Mouse (Mus musculus): ENCODE measurements around the gene Elk3. TPM values are rescaled to one million over a fixed set of nuclear protein-coding genes. Genes with fewer than 3 reads are reported as not detected.
A peak's percentile ranks its signal among the peaks of the same experiment; 100 is the strongest.

Elk3 gene
- polyA plus RNA-seq, 1 experiment from 2014 or later = 33.9 TPM

DNA sequence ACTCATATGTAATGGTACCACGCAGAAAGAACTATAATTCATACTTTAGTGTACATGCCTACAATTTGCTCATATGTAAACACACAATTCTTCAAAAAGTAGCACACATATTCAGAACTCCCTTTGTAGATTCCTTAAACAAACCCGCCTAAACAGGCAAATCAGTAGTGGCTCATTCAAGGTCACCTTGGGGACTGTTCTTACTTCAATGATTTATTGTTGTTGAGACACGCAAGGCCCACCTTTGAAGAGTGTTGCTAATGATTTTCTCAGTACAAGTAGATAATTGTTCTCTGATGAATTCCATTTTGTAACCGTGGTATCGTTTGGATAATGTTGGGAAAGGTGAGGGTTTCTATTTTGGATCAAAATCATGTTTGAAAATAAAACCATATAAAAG lies 17.4 kb upstream of the Elk3 start:
- H3K9me3 ChIP-seq = no peaks in the 10 kb centered on the region
- no peaks in the 10 kb centered on the region for H3K27me3 ChIP-seq
- H3K9ac ChIP-seq = no peak overlapping the region
- no peak for ATAC-seq (ENCODE audit: insufficient number of reproducible peaks, insufficient read depth, low FRiP score, low TSS enrichment, low read depth)
- no peak overlapping the region for H3K27ac ChIP-seq
- no peak overlapping the region for H3K4me3 ChIP-seq
- H3K36me3 ChIP-seq = no peaks in the 10 kb centered on the region
- 78% methylated on average over 5 of the region's 5 CpGs for WGBS
- no peak overlapping the region for H3K4me2 ChIP-seq
- H3K4me1 ChIP-seq = peaks cover 15% of the 10 kb centered on the region; the same call in 1 of the 2 replicates

DNA sequence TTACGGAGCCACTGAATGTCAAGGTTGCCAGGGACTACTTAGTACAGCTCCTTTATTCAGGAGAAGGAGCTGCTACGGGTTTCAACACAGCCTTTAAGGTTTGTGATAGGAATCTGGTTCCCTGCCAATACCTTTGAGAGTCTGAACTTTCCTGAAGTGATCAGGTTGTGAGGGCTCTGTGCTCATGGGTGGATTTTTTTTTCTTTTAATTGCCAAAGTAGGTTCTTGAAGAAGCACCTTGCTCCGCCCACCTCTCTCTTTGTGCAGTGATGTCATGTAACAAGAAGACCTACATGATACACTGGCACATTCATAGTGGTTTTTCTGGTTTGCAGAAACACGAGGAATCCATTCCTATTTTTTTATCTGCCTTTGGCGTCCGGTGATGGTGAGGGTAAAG lies 16.3 kb upstream of the Elk3 start:
- ATAC-seq (ENCODE audit: insufficient number of reproducible peaks, insufficient read depth, low FRiP score, low TSS enrichment, low read depth) = no peak

DNA sequence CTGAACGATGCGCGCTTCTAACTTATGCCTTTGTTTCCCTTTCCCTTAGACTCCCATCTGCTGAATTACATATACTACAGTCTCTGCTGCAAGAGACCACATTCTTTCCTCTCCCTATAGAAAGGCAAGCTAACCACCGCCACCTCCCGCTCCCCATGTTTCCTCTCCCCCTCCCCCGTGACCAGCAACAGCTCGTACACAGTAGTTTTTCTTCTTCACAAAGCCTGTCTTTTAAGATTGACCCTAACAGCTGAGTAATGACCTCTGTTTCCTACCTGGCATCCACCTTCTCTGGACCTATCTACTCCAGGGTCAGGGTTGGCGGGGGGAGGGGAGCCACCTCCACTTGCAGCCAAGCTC lies 15.8 kb upstream of the Elk3 start:
- H3K4me3 ChIP-seq = no peak overlapping the region
- ATAC-seq (ENCODE audit: insufficient number of reproducible peaks, insufficient read depth, low FRiP score, low TSS enrichment, low read depth) = no peak
- H3K9me3 ChIP-seq = no peaks in the 10 kb centered on the region
- H3K4me2 ChIP-seq = no peak overlapping the region
- no peaks in the 10 kb centered on the region for H3K36me3 ChIP-seq
- H3K9ac ChIP-seq = no peak overlapping the region
- peaks cover 15% of the 10 kb centered on the region; the same call in 1 of the 2 replicates for H3K4me1 ChIP-seq
- H3K27me3 ChIP-seq = no peaks in the 10 kb centered on the region
- H3K27ac ChIP-seq = peak overlapping the region; percentile 16; the same call in 1 of the 2 replicates
- WGBS = 70% methylated on average over 8 of the region's 8 CpGs

More for the DNA sequence above, 16.3 kb upstream of the Elk3 start:
- no peaks in the 10 kb centered on the region for H3K27me3 ChIP-seq
- H3K36me3 ChIP-seq = no peaks in the 10 kb centered on the region
- 76% methylated on average over 6 of the region's 6 CpGs for WGBS
- H3K4me1 ChIP-seq = peaks cover 15% of the 10 kb centered on the region; the same call in 1 of the 2 replicates
- H3K4me3 ChIP-seq = no peak overlapping the region
- H3K27ac ChIP-seq = peak overlapping the region; percentile 16; the same call in 1 of the 2 replicates
- H3K9me3 ChIP-seq = no peaks in the 10 kb centered on the region
- no peak overlapping the region for H3K4me2 ChIP-seq
- H3K9ac ChIP-seq = no peak overlapping the region

DNA sequence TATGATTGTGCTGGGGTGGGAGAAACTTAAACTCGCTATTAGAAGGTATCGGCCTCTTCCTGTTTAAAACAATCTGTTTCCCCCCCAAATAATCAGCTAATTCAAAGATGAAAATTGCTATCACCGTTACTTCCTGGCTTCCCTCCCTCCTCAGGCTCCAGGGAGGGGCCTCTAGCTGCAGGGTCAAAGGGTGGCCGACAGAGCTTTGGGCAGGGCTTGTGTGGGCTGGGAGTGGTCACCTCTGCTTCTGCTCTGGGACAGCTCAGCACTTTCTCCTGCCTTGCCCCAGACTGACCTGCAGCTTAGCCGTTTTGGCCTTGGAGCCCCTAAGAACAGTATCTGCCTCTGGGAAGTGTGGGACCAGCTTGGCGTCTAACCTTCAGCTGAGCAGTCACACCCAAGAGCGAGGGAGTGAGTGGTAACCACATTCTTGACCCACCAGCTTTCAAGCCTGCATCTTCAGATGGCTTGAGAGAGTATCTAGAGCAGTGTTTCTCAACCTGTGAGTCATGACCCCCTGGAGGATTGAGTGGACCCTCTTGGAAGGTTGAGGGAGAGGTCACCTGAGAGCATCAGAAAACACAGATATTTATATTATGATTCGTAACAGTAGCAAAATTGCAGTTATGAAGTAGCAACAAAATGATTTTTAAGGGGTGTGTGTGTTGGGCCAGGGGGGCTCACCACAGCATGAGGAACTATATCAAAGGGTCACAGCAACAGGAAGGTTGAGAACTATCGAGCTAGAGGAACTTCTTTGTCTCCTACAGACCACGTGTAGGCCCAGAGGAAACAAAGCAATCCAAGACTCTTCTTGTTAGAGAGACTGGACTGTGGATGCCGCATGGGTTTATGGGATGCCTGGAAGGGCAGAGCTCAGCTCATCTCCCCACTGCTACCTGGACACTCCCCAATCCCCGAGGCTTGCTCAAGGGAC lies 15.1 kb upstream of the Elk3 start:
- Histone ChIP-seq H3K9ac (no peak overlapping the region), H3K4me3 (no peak overlapping the region), H3K27ac (peak overlapping the region; percentile 16; the same call in 1 of the 2 replicates), H3K4me1 (peaks cover 15% of the 10 kb centered on the region; the same call in 1 of the 2 replicates), H3K27me3 (no peaks in the 10 kb centered on the region), H3K9me3 (no peaks in the 10 kb centered on the region), H3K4me2 (no peak overlapping the region), H3K36me3 (no peaks in the 10 kb centered on the region)
- WGBS = 57% methylated on average over 12 of the region's 12 CpGs
- ATAC-seq (ENCODE audit: insufficient number of reproducible peaks, insufficient read depth, low FRiP score, low TSS enrichment, low read depth) = no peak

DNA sequence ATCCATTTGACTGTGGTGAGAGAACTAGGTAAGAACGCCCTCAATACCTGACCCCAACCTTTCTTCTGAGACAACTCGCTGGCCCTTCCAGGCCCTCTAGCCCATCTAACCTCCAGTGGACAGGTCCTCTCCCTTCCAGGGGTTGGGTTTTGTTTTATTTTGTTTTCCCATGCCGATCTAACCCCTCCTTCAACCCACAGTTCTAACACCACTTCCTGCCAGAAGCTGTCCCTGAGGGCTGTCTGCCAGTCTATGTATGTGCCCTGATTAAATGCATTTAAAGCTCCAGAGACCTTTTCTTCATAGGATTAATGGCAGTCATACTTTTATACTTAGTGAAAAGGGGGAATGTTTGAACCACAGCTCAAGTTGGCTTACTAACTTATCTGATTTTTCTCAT lies 14.4 kb upstream of the Elk3 start:
- H3K27ac ChIP-seq = peak overlapping the region; percentile 16; the same call in 1 of the 2 replicates
- H3K4me3 ChIP-seq = no peak overlapping the region
- no peak overlapping the region for H3K4me2 ChIP-seq
- no peaks in the 10 kb centered on the region for H3K36me3 ChIP-seq
- no peak overlapping the region for H3K9ac ChIP-seq
- 51% methylated on average over 3 of the region's 3 CpGs for WGBS
- H3K4me1 ChIP-seq = peaks cover 15% of the 10 kb centered on the region; the same call in 1 of the 2 replicates
- H3K9me3 ChIP-seq = no peaks in the 10 kb centered on the region
- ATAC-seq (ENCODE audit: insufficient number of reproducible peaks, insufficient read depth, low FRiP score, low TSS enrichment, low read depth) = no peak
- H3K27me3 ChIP-seq = no peaks in the 10 kb centered on the region

DNA sequence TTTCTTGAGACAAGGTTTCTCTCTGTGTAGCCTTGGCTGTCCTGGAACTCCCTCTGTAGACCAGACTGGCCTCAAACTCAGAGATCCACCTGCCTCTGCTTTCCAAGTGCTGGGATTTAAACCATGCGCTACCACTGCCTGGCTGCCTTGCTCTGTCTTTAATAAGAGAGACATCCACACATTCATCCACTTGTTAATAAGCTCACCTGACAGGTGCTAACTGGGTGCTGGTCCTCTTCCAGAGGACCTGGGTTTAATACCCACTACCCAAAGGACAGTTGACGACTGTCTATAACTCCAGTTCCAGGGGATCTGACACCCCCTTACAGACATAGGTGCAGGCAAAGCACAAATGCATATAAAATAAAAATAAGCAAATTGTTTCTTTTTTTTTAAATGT lies 13.5 kb upstream of the Elk3 start:
- no peak overlapping the region for H3K4me3 ChIP-seq
- H3K27ac ChIP-seq = no peak overlapping the region
- no peaks in the 10 kb centered on the region for H3K9me3 ChIP-seq
- H3K27me3 ChIP-seq = no peaks in the 10 kb centered on the region
- H3K9ac ChIP-seq = no peak overlapping the region
- H3K4me2 ChIP-seq = no peak overlapping the region
- peaks cover 15% of the 10 kb centered on the region; the same call in 1 of the 2 replicates for H3K4me1 ChIP-seq
- WGBS = 95% methylated on average over 2 of the region's 2 CpGs
- no peaks in the 10 kb centered on the region for H3K36me3 ChIP-seq
- no peak for ATAC-seq (ENCODE audit: insufficient number of reproducible peaks, insufficient read depth, low FRiP score, low TSS enrichment, low read depth)

DNA sequence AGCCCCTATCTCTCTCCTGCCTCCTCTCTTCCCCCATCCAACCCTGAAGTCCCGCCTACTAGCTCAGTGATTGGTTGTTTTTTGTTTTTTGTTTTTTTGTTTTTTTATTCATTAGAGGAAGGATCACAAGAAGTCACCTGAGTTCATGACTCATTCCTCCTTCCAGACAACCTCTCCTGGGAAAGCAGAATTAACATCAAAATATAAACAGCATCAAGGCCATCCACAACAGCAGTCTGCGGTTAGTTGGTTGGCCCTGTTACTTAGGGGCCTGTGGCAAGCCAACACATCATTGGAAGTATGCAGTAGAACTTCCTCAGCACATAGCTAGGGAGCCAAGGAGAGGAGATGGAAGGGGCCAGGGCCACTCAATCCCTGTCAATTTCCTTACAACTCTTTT lies 12.7 kb upstream of the Elk3 start:
- no peak overlapping the region for H3K4me2 ChIP-seq
- no peaks in the 10 kb centered on the region for H3K27me3 ChIP-seq
- WGBS = 97% methylated on average over 2 of the region's 2 CpGs
- H3K27ac ChIP-seq = no peak overlapping the region
- H3K36me3 ChIP-seq = no peaks in the 10 kb centered on the region
- peaks cover 15% of the 10 kb centered on the region; the same call in 1 of the 2 replicates for H3K4me1 ChIP-seq
- no peak overlapping the region for H3K9ac ChIP-seq
- no peak for ATAC-seq (ENCODE audit: insufficient number of reproducible peaks, insufficient read depth, low FRiP score, low TSS enrichment, low read depth)
- H3K9me3 ChIP-seq = no peaks in the 10 kb centered on the region
- no peak overlapping the region for H3K4me3 ChIP-seq

DNA sequence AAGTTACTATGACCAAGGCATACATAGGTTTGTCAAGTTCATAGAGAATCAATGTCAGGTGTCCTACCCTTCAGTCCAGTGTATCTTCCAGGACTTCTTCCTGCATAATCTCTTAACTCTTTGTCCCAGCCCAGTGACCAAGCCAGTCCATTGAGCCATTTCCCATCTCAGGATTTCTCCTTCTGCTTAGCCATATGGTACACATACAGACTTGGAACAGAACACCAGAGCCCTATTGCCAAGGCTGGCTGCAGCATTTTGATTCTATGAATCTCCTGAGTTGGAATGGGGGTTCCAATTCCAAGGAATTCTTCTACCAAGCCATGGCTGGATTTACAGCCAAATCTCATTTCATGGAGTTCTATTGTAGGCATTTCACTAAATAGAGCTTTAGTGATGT lies 10.8 kb upstream of the Elk3 start:
- Histone ChIP-seq H3K27me3 (no peaks in the 10 kb centered on the region), H3K9me3 (no peaks in the 10 kb centered on the region), H3K36me3 (no peaks in the 10 kb centered on the region), H3K4me1 (peaks cover 16% of the 10 kb centered on the region), H3K27ac (no peak overlapping the region), H3K4me2 (no peak overlapping the region), H3K4me3 (no peak overlapping the region), H3K9ac (no peak overlapping the region)
- no peak for ATAC-seq (ENCODE audit: insufficient number of reproducible peaks, insufficient read depth, low FRiP score, low TSS enrichment, low read depth)

DNA sequence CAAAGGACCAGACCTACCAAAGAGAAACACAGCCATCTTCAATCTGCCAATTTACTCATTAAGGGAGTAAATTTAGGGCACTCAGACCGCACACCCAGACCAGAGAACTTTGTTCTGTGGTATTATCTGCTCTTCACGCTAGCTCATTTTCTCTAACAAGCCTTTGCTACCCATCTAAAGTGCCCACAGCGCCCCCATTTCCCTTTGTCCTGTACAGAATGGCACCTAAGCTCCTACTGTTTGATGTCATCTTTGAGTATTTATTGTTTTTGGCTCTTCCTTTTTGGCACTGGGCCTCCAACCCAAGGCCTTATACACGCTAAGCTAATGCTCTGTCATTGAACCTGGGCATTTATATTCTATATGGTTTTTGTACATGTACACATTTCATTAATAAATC lies 9.2 kb upstream of the Elk3 start:
- Histone ChIP-seq H3K27ac (no peak overlapping the region), H3K4me2 (no peak overlapping the region), H3K9ac (no peak overlapping the region), H3K4me1 (peaks cover 7% of the 10 kb centered on the region; the same call in 1 of the 2 replicates), H3K9me3 (no peaks in the 10 kb centered on the region), H3K36me3 (no peaks in the 10 kb centered on the region), H3K4me3 (no peak overlapping the region), H3K27me3 (no peaks in the 10 kb centered on the region)
- no peak for ATAC-seq (ENCODE audit: insufficient number of reproducible peaks, insufficient read depth, low FRiP score, low TSS enrichment, low read depth)
- 78% methylated on average over 4 of the region's 4 CpGs for WGBS

DNA sequence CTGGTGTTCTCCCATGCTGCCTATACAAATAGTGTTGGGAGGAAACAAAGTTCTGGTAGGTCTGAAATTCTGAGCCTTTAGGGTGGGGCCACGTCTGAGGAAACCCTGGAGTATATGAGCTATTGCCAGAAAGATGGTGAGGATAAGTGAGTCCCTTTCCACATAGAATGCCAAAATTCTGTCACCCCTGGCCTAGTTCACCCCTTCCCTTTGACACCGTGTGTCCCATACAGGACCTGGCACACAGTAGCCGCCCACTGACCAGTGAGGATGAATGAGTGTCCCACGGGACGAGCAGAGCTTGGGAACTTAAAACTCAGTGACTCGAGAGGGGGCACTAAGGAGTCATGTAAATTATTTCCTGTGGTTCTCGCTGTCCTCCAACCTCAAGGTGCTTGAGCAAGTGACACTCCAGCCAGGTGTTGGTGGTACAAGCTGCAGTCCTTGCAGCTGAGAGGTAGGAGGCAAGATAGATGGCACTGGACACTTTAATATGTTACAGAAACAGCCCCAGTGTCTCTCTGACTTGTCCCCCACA lies 8.7 kb upstream of the Elk3 start:
- no peaks in the 10 kb centered on the region for H3K36me3 ChIP-seq
- H3K27ac ChIP-seq = no peak overlapping the region
- H3K4me3 ChIP-seq = no peak overlapping the region
- ATAC-seq (ENCODE audit: insufficient number of reproducible peaks, insufficient read depth, low FRiP score, low TSS enrichment, low read depth) = no peak
- 78% methylated on average over 7 of the region's 7 CpGs for WGBS
- H3K4me1 ChIP-seq = peaks cover 7% of the 10 kb centered on the region; the same call in 1 of the 2 replicates
- no peak overlapping the region for H3K9ac ChIP-seq
- H3K9me3 ChIP-seq = no peaks in the 10 kb centered on the region
- no peaks in the 10 kb centered on the region for H3K27me3 ChIP-seq
- H3K4me2 ChIP-seq = no peak overlapping the region

DNA sequence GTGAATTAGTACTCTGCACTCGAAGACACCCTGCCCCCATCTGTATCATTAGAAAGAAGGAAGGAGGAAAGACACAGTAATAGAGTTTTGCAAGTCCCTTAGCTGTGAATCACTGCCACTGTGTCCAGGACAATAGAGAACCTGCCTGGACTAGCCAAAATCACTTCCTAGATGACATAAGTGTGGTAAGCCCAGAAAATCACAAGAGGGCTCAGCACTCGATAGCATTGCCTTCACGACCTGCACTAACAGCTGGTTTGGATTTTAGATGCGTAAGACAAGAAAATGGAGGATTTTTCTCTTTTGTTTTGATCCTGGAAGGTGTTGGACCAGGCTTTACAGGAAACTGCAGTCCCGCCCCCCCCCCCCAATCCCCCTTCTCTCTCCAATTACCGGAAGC lies 6.0 kb upstream of the Elk3 start:
- no peak for ATAC-seq (ENCODE audit: insufficient number of reproducible peaks, insufficient read depth, low FRiP score, low TSS enrichment, low read depth)
- 27% methylated on average over 6 of the region's 6 CpGs for WGBS
- Histone ChIP-seq H3K36me3 (no peaks in the 10 kb centered on the region), H3K4me1 (peaks cover 7% of the 10 kb centered on the region; the same call in 1 of the 2 replicates), H3K27ac (no peak overlapping the region), H3K4me3 (no peak overlapping the region), H3K9me3 (no peaks in the 10 kb centered on the region), H3K4me2 (no peak overlapping the region), H3K9ac (no peak overlapping the region), H3K27me3 (no peaks in the 10 kb centered on the region)

DNA sequence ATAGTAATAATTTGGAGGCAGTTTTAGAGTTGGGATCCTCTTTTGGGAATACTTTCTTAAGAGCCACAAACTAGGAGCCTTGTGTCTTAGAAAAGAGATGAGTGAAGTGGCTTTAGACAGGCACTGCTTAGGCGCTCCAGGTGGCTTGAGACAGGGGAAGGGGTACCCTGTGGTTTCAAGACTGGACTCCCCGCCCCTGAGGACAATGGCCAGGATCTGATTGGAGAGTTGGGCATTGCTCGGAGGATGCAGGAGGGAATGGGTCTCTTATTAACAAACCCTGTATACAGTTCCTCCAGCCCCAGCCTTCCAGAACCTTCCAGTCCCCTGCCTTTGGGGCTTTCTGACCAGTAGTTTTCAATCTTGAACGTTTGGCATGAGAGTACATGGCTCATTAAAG lies 641 bp upstream of the Elk3 start:
- Histone ChIP-seq H3K36me3 (no peaks in the 10 kb centered on the region), H3K27me3 (no peaks in the 10 kb centered on the region), H3K27ac (peak overlapping the region; percentile 98; the same call in 1 of the 2 replicates), H3K9ac (peak overlapping the region; percentile 97), H3K9me3 (no peaks in the 10 kb centered on the region), H3K4me2 (peak overlapping the region; percentile 79), H3K4me3 (peak overlapping the region; percentile 80), H3K4me1 (peaks cover 30% of the 10 kb centered on the region)
- 8% methylated on average over 4 of the region's 4 CpGs for WGBS
- ATAC-seq (ENCODE audit: insufficient number of reproducible peaks, insufficient read depth, low FRiP score, low TSS enrichment, low read depth) = no peak

Data from embryonic facial prominence, embryonic 13.5 days (tissue).